Mouse (Mus musculus) R1 (cell line): ENCODE measurements around the gene Tesmin.

Source experiments
- DNase-seq: peaks from one replicate; pipeline ENCODE4 v3.0.0-alpha.2; 2018; ENCODE audit warnings: low read depth, low spot score

Tesmin gene

DNA sequence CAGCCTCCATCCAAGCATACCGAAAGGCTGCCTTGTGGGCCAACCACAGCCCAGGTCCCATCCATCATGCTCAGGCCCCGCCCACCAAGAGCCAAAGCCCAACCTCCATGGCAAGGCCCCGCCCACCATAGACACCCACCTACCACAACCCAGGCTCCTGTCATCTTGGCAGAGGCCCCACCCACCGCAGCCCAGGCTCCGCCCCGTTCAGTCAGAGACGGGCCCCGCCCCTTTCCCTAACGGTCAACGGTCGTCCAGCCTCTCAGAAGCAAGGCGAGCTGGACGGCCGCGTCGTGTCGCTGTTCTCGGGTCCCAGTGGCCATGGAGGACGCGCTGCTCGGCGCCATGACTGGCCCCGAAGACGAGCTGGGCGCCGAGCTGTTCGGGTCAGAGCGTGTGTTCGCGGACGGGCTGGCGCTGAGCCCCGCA, at the start of gene Tesmin:
Gene Tesmin (plus strand): TSS at position 229 of the 429 bp plus-strand sequence.
- peak; percentile 96 for DNase-seq

DNA sequence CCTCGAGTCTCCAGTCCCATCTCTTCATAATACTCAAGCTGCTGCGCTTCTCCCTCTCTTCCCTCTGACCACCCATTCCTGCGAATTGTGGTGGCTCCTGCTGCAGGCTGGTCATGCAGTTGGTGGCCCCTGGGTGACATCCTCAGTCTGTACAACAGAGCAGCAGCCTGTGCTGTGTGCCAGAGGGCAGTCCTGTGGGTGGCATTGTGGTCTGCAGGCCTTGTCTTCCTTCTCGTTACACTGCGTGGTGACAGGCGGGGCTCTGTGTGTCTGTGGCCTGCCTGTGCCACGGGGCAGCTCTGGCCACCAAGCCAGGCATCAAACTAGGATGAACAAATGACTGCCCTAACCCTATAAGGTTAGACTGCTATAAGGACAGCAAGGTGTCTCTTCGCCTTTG, 49.5 kb upstream of the Tesmin start:
- DNase-seq: no peak

DNA sequence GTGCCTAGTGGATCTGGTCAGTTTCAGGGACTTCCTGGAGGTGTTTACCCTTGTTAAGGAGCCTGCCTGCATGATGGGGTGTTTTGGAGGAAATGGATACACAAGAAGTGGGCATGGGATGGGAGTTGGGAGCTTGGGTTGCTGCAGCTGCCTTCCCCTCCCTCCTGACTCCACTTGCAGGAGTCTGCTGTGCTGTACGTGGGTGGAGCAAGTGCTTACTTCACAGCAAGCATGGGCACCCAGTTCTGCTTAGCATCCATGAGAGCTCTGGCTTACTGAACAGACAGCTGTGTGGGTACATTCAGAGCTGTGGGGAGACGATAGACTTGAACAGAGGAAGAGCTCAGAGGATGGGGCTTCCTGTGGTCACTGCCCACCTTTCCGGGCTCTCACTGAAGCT, 47.6 kb upstream of the Tesmin start:
- DNase-seq: no peak

DNA sequence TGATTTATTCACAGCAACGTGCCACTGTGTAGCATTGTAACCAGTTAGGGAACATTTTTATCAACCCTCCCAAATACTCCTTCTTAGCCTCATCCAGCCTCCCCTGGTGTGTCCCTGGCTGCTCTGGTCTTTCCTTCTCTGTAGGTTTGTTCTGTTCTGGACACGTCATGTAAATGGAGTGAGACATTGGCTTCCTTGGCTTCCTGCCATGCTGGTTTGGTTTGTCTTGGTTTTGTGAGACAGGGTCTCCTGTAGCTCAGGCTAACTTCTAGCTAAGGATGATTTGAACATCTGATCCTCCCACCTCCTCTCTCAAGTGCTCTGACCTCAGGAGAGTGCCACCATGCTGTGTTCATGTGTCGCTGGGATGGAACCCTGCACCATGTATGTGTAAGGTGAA, 44.7 kb upstream of the Tesmin start:
- DNase-seq: no peak

- DNase-seq: no peak
Measured at GRCm38 (mm10) chr19:3344636-3345544, 43.8 kb upstream of the Tesmin start.

GRCm38 (mm10) chr19:3347784-3348183, 40.9 kb upstream of the Tesmin start:
- DNase-seq: peak; percentile 54

GRCm38 (mm10) chr19:3353415-3354111, 35.1 kb upstream of the Tesmin start:
- DNase-seq: no peak

- DNase-seq: peak; percentile 85
Measured at GRCm38 (mm10) chr19:3355096-3355495, 33.6 kb upstream of the Tesmin start.

GRCm38 (mm10) chr19:3356516-3356915, 32.1 kb upstream of the Tesmin start:
- no peak for DNase-seq

DNA sequence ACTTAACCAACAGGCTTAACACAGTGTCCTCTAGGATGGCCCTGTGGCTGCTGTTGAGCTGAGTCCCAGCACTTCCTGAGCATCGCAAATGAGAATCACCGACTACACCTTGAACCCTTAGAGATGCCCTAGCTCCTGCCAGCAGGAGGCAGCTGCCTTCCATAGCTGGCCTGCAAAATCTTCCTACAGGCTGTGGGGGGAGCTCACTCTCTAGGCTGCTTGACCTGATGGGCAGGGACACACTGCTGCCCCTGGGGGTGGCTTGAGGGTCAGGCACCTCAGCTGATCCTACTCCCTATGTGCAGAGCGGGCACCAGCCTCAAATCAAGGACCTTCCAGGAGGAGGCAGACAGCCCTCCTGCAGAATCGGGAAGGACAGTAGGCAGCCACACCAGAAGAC, 31.0 kb upstream of the Tesmin start:
- peak; percentile 74 for DNase-seq

DNA sequence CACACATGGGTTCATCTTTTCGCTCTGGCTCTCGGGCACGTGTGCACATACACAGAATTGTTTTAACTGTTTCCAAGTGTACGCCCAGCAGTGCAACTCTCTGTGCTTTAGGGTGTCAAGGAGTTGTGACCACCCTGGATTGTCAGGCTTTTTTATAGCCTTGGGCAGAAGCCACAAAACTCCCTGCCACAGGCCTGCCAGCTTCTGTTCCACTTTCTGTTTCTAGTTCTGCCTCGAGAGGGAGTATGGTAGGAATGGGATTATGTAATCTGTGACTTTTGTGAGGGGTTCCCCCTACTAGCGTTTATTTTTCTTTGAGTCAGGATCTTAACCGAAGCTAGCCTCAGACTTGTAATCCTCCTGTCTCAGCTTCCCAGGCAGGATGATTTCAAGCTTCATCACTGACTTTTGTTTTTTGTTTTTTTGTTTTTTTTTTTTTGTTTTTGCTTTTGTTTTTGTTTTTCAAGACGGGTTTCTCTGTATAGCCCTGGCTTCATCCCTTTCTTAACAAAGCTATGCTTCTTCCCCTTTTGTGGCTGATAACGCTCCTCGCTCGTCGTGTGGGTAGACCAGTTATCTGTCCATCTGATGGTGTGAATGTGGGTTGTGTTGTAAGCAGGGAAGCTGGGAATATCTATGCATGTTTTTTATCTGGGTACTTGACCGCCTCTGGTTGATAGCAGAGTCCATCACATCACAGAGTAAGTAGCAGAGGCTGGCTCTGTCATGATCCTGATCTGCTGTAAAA, 28.6 kb upstream of the Tesmin start:
- DNase-seq: no peak

DNA sequence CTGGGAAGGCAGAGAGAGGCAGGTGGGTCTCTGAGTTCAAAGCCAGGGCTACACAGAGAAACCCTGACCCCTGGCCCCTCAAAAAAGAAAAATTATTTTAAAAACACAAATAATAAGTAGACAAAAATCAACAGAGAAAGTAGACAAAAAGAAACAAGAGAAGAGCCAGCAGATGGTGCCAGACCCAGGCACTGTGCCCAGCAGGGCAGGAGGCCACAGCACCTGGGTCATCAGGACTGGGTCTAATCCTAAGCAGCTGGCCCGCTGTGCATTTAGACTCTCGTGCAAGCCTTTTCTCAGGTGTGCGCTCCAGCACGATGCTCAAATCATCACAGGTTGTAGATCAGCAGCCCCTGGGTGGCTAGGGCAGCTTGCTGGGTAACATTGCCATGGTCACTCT, 25.1 kb upstream of the Tesmin start:
- DNase-seq: no peak

DNA sequence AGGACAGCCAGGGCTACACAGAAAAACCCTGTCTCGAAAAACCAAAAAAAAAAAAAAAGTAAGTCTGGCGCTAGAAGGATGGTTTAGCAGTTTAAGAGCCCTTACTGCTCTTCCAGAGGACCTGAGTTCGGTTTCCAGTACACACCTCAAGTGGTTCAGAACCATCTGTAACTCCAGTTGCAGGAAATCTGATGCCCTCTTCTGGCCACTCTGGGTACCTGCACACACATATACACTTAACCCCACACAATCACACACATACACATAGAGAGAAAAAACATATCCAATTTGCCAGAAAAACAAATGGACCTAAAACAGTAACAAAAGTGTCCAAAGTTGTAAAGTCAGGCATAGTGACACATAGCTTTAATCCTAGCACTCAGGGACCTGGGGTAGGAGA, 23.6 kb upstream of the Tesmin start:
- DNase-seq: peak; percentile 52

DNA sequence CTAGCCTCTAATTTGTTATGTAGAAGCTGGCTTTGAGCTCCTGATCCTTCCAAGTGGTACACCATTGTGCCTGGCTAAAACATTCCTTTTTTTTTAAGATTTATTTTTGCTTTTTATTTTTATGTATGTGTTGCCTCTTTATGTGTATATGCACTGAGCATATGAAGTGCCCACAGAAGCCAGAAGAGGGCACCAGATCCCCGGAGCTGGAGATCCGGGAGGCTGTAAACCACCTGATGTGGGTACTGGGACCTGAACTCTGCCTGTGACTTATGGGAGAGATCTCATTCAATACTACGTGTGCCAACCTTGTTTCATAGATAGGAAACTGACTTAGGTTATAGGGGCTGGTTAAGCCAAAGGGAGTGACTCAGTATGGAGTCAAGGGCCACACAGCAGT, 20.4 kb upstream of the Tesmin start:
- peak; percentile 49 for DNase-seq

DNA sequence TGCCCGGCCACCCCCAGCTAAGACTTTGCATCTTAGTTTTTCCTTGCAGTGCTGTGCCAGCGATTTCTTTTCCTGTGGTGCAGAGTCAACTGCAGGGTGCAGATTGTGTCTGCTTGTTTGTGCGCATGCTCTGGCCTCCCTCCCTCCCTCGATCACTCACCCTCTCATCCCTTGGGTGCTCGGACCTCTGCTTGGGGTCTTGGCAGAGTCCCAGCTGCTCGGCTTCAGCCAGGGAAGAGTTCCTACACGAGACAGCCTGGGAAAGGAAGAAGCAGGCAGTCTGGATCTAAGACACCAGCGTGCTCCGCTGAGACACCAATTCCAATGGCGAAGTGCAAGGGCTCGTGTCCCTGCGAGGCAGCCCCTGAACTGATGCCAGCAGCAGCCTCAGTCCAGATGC, 15.3 kb upstream of the Tesmin start:
- no peak for DNase-seq

GRCm38 (mm10) chr19:3374028-3374427, 14.6 kb upstream of the Tesmin start:
- DNase-seq: peak; percentile 76

DNA sequence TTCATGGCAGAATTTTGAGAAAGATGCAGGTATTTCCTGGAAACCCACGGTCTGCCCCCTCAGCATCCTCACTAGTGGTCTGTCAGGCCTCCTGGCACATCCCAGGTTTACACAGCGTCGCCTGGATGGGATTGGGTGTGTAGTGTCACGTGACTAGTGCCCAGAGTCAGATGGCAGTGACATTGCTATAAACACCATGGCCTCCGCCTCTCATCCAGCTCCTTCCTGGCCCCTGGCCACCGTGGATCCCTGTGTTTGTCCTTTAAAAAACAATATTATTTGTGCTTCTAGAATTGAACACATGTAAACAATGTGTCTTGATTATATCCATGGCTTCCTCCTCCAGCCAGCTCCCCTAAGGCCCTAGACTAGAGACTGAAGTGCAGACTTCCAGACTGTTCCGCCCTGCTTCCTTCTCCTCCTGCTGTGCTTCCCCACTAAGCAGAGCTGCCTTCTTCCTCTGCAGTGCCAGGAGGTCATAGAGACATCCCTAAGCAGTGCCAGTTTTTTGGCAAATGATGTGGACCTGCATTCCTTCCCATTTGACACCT, 12.6 kb upstream of the Tesmin start:
- no peak for DNase-seq

GRCm38 (mm10) chr19:3376966-3377715, 11.5 kb upstream of the Tesmin start:
- DNase-seq: peak; percentile 26

DNA sequence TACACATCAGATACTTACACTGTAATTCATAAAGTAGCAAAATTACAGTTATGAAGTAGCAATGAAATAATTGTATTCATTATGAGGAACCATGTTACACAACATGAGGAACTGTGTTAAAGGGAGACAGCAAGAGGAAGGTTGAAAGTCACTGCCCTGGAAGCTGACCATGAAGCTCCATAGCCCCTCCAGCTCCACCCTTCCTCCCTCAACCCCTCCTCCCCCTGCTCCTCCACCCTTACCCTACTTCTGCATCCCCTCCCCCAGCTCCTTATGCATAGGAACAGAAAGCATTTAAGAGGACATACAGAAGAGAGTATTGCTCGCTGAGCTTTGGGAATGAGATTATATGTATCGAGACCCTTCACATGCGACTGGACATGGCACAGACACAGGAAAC, 10.0 kb upstream of the Tesmin start:
- DNase-seq: no peak

- DNase-seq: peak; percentile 31
Measured at GRCm38 (mm10) chr19:3388061-3388460, 596 bp upstream of the Tesmin start.

GRCm38 (mm10) chr19:3389089-3389488, 432 bp downstream of the Tesmin start:
- peak; percentile 83 for DNase-seq
